Mouse (Mus musculus): Measurements from ENCODE around the gene Ttc13.
A peak's percentile ranks its signal among the peaks of the same experiment; 100 is the strongest.

Gene Ttc13

GRCm38 (mm10) chr8:124653568-124654475 is 68.0 kb downstream of the Ttc13 start:
- no peak for DNase-seq

DNA sequence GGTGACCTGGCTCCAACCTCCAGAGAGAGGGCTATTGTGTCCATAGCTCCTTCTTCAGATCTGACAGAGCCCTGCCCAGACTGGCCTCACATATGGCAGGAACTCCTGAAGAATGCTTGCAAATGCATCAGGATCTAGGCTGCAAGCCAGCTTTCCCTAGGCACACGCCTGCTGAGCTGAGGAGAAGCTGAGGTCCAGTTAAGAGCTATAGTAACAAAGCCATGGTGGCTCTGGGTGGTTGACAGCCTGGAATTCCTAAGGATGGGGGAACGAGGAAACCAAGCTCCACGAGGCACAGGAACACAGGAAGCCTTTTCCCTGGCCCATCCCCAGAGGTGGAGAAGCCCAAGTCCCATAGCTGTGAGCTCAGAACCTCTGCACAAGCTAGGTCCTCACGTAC is 69.2 kb downstream of the Ttc13 start:
- no peak for DNase-seq

GRCm38 (mm10) chr8:124651776-124652175 is 70.0 kb downstream of the Ttc13 start:
- no peak for DNase-seq

- no peak for DNase-seq
These were observed 73.5 kb downstream of the Ttc13 start for GRCm38 (mm10) chr8:124648311-124648710.

GRCm38 (mm10) chr8:124643540-124644339 is 78.0 kb downstream of the Ttc13 start:
- peak; percentile 56 for DNase-seq

- no peak for DNase-seq
These were observed 80.2 kb downstream of the Ttc13 start for GRCm38 (mm10) chr8:124641599-124641998.

DNA sequence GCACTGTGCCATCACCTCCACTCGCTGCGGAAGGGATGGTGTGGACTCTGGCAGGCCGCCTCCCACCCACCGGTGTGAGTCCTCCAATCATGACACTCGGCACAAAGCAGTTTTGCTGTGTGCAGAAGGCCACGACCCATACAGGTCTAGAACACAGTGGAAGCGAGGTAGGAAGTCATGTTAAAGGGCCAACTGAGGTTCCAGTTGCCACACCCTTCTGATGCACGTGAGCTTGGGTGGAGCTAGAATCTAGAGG is 86.6 kb downstream of the Ttc13 start:
- DNase-seq, result no peak

GRCm38 (mm10) chr8:124634411-124635246 is 87.2 kb downstream of the Ttc13 start:
- DNase-seq, result no peak

DNA sequence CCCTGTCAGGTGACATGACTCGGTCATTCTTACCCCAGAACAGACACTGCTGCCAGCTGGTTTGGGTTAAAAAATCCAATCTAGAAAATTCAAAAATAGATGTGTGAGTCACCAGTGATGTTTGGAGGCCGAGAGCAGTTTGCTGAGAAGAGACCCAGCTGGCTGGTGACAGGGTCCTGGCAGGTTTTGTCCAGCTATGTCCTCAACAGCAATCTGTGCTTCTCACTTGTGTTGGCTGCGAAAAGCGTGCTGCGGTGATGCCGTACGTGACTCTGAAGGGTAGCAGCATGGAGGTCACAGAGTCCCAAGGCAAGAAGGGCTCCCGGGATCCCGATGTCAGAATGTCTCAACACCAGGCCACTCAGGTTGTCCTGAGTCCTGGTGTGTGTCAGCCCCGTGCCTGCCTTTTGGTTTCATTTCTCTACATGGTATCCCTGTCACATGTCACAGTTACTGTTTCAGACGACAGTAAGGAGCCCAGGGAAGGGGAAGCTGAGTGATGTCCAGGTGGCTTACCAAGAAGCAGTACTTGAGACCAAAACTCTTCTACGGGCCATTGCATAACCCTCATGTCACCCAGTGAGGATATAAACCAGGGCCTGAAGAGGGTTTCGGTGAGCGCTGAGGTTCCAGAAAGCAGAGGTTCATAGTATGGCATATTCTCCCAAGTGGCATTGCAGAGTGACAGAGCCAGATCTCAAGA is 88.6 kb downstream of the Ttc13 start:
- no peak for DNase-seq

- DNase-seq, result no peak
These were observed 89.8 kb downstream of the Ttc13 start for GRCm38 (mm10) chr8:124631966-124632365.

DNA sequence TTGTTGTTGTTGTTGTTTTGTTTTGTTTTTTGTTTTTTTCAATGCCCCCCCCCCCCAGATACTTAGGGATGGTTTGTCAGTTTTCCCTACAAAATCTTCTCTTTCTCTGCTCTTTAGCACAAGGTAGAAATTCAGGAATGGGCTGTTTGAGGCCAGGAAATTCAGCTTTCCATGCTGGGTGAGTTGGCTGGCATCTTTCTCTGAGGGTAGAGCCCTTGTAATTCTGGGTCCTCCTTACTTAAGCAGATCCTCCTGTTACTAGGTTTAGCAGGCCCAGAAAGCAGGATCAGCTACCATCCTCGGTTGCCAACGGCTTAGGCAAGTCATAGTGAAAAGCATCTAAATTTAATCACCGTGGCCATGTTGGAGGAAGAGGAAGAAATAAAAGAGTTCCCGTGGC is 90.9 kb downstream of the Ttc13 start:
- DNase-seq, result no peak

- no peak for DNase-seq
These were observed 91.3 kb downstream of the Ttc13 start for GRCm38 (mm10) chr8:124630489-124630888.

GRCm38 (mm10) chr8:124626251-124626650 is 95.5 kb downstream of the Ttc13 start:
- no peak for DNase-seq

Data from right cerebral cortex, postnatal 4 days (tissue).